Mouse (Mus musculus) cerebellum, postnatal 14 days (tissue): Measurements from ENCODE around the gene Slc7a9.
A peak's percentile ranks its signal among the peaks of the same experiment; 100 is the strongest.

ENCODE experiments used
- DNase-seq, 2 experiments: peaks; one replicate each; pipeline ENCODE4 v3.0.0; 2021; ENCODE audit warnings: mixed read lengths in 2 of 2

Slc7a9 gene

DNA sequence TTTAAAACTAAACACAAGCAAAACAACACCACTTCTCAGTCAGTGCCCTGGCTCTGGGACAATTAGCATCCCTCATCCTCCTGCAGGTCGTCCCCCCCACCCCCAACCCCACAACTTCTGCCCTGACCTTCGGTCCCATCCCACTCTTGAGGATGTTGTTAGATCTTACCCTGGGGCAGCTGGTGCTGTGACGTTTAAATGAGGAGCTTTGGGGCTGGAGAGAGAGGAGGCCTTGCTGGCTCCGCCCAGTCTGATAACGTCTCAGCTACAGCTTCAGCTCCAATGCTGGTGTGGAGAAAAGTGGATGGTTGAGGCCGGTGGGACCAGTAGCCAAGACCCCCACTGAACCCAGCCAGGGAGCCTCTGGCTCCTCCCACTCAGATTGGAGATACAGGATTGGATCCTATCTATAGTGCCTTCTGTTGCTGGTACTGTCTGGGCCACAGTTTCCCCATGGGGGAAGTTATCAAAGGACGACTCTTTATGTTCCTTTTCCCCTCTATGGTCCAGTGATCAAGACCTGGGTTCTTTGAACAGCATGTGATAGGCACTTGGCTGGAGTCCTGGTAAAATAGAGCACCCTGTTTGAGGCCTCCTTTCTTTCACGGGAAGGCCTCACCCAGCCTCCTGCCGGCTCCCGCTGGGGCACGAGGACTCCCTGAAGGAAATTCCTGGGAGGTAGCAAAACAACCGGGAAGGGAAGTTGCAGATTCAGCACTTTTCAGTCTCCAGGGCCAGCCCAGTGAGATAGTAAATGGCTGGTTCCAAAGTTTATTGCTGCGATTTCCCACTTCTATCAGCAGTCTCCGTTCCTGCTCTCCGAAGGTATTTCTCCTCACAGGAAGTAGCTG lies at the start of gene Slc7a9:
Gene Slc7a9, plus strand, starts transcription at position 801 of the 851 bp plus-strand sequence.
- DNase-seq: no peak

DNA sequence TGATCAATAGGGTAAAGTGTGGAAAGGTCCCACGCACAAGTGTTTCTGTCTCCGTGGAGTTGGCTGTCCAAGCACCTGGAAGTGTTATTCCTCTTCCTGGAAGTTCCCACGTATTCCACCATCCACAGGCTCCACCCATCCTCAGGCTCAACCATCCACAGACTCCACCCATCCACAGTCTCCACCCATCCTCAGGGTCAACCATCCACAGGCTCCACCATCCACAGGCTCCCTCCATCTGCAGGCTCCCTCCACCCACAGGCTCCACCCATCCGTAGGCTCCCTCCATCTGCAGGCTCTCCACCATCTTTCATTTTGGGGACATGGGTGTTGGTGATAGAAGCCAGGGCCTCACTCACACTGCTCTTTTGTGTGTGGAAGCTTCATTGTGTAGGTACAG lies 47.4 kb upstream of the Slc7a9 start:
- DNase-seq: no peak

DNA sequence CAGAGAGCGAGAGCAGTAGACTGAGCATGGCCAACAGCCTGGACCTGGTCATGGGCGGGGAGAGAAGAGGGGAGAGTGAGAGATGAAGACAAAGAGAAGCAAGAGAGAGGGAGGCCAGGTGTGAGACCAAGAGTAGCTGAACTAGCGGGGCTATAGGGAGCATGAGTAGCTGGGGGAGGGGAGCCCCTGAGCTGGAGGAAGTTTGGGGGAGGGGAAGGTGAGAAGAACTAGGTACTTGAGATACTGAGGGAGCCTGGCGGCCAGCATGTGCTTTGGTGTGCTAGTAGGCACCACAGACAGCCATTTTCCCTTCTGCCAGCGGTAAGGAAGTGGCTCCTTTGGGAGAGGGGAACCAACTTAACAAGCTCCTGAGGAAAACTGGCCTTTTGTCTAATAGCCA lies 33.4 kb upstream of the Slc7a9 start:
- DNase-seq: no peak

DNA sequence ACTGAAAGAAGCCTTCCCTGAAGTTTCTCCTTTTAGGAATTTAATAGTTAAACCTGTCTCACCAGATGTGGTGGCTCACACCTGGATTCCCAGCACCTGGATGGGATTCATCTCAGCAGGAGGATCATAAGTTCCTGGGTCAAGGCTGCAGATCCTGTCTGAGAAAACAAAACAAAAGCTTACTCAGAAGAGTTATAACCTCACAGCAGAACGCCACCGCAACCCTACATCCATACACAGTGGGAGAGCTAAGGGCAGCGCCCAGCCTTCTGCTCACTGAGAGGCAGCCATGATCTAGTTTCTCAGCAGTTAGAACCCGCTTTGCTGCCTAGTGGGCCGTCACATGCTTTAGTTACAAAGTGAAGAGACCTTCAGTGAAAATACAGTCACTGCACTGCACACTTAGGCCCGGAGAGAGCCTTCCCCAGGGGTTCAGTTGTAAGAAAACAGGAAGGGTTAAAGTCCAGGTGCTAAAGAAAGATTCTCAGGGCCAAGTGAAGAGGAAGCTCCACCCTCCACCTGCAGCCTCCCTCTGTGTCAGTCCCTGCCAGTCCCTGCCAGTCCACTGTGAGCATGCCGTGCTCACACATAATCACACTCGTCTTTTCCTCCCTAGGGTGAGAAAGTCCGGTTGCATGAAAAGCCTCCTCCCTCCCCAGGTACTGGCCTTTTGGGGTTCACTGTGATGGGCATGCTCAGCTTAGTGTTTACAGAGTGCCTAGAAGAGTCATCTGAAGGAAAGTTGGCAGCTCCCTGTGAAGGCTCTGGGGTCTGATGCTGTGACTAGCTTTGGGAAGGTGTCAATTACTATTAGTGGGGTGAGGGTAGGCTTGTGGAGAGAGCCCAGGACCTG lies 32.6 kb upstream of the Slc7a9 start:
- DNase-seq: no peak

DNA sequence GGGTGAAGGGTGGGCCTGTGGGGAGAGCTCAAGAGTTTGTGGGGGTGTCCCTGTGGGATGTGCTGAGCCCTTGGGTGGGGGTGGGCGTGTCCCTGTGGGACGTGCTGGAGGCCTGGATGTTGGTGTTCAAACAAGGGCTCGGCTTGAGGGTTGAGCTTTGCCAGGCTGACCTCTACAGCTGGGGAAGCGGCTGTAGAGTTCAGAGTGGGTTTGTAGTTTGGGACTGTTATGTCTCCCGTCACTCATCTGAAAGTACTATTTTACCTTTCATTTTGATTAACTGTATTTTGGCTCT lies 32.0 kb upstream of the Slc7a9 start:
- DNase-seq: no peak

DNA sequence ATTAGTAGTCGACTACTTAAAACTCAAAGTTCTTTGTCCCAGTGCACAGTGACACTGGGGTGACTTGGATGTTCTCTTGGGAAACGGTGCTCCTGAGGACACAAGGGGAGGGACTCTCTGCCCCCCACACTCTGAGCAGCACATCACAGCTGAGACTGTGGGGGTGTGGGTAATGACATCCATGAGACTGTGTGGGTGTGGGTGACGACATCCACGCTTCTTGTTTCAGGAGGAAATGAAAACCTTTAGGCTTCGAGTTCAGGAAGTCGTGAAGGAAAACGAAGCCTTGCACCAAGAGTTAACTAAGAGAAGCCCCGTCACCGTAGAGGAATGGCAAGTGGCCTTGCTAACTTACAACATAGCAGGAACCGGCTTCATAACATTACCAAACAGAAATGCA lies 25.5 kb upstream of the Slc7a9 start:
- no peak for DNase-seq

DNA sequence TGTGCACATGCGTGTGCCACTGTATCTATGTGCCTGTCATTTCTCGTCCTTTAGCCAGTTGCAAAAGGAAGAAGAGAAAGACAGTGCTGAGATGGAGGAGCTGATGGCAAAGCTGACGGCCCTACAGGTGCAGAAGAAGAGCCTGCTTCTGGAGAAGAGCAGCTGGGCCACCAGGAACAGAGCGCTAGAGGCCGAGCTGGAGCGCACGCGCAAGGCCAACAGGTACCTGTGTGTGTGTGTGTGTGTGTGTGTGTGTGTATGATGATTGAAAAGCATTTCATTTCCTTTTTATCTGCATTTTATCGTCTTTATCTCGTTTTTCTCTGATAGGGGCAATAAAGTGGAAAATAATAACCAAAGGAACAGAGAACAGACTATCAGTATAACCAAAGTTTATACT lies 20.4 kb upstream of the Slc7a9 start:
- no peak for DNase-seq

DNA sequence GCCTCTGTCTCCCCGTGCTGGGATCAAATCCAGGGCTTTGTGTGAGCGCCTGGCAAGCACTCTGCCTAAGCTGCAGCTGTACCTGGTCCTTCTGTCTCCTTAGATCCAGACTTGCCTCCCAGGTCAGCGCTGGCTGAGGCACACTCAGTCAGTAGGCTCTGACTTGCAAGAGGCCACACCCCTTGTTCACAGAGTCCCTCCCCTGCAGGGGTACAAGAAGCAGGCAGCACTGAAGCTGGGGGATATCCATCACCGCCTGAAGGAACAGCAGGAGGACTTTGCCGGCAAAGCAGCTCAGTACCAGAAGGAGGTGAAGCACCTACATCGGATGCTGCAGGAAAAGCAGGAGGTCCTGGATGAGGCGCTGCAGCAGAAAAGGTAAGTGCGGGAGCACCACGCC lies 13.3 kb upstream of the Slc7a9 start:
- DNase-seq: no peak

DNA sequence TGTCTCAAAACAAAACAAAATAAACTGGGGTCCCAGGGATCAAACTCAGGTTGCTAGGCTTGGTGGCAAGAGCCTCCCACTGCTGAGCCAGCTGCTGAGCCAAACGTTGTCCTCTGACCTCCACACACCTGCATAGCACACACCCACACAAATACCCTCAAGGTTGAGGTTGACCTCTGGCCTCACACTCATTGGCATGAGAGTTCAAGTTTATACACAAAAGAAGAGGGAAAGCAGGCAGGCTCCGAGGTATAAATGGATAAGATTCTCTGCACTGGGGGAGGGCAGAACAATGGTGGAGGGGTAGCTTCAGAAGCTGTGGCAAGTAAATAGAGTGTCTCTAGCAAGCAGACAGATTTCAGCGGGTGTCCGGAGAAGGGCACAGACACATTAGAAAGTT lies 1.1 kb upstream of the Slc7a9 start:
- DNase-seq: no peak

DNA sequence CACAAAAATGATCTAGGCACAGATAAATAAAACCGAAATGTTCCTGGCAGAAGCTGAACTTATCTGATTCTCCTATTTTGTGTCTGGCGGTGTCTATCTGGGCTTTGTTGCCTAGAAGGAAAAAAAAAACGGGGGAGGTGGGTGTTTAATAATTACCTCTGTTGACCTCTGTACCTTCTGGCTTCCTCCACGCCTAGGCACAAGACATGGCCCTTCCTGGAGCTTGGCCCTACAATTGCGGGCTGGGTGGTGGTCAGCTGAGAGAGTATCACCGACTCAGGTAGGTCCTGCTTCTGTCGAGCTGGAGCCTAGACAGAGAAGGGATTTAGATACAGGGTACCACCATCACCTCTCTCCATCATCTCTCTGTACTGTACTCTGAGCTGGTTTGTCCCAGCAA lies 271 bp downstream of the Slc7a9 start:
- DNase-seq: no peak

DNA sequence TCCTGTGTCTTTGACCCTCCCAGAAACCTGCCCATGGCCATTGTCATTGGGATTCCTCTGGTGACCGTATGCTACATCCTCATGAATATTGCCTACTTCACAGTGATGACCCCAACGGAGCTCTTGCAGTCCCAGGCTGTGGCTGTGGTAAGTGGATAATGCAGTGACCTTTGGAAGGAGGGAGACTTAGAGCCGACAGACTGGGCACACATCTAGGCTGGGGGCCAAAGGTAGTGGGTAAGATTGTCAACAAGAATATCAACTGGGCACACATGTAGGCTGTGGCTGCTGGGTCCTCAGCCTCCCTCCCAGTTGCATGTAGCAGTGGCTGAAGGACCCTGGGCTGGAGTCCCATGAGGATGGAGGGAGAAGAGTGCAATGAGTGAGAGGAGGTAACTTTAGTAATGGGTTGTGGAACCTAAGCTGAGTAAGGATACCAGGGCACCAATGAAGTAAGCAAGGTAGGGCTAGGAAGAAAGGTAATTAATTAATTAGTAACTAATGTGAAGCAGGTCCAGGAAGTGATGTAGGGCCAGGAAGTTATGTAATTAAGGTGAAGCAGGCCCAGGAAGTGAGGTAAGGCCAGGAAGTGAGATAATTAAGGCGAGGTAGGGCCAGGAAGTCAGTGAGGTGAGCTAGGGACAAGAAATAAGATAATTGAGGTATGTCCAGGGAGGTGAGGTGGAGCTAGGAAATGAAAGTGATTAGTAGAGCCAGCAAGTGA lies 7.7 kb downstream of the Slc7a9 start:
- no peak for DNase-seq

DNA sequence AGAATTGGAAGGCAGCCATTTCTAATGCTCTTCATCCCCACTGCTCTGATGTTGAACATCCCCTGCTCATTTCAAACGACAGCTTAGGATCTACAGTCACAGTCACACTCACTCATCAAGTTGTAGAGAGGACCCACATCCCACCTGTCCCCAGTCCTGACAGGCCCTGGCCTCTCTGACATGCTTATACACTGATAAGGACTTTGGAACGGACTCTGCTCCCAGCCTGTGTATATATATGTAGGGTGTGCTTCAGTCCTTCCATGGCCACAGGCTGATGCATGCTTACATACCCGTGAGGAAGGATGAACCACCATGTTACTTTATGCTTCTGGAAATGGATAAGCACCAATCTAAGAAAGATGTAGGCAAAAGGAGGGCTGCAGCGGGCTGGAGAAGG lies 12.4 kb downstream of the Slc7a9 start:
- no peak for DNase-seq

DNA sequence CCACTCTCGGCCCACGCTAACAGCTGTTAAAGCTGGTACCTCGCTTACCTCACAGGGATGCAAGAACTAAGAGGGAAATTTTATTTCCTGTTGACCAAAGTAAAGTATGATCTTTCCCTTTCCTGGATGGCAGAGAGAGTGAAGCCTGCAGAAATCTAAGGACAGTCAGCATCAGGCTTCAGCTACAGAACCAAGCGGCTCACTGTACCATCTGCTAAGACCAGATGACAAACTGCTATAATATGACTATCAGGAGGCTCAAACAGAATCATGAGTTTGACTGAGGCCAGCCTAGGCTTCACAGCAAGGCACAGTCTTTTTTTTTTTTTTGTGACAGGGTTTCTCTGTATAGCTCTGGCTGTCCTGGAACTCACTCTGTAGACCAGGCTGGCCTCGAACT lies 16.4 kb downstream of the Slc7a9 start:
- no peak for DNase-seq

DNA sequence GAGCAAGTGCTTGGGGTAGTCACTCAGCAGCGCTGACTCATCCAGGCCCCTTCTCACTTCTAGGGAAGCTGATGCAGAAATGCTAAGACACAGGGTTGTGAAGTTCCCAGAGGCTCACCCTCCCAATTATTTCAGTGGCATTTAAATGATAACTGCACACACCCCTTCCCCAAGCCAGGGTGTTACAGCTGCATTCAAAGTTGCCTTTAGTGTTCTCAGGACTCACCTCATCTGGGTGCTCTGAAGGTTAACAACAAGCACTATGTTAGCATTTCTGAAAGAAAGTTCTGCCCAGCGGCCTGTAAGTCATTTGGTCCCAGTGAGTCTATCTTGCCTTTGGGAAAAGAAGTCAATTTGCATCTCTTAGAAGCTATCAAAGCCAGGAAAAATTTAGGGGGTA lies 19.3 kb downstream of the Slc7a9 start:
- no peak for DNase-seq

DNA sequence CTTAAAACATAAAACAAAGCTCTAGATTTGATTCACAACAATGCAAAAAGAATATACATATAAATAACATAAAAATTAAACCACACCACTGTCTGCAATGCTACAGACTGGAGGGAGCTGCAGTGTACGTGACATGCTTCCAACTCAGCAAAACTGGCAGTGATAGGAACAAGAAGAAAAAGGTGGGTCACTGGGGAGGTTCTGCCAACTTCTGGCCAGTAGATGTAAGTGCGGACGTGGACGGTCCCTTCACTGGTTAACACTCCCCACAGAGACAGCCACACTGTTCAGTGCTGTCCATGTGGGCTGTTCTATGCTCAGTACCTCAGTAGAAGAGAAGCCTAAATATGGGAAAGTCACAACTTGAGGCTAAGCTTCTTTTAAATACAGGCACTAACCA lies 22.2 kb downstream of the Slc7a9 start:
- DNase-seq: no peak

DNA sequence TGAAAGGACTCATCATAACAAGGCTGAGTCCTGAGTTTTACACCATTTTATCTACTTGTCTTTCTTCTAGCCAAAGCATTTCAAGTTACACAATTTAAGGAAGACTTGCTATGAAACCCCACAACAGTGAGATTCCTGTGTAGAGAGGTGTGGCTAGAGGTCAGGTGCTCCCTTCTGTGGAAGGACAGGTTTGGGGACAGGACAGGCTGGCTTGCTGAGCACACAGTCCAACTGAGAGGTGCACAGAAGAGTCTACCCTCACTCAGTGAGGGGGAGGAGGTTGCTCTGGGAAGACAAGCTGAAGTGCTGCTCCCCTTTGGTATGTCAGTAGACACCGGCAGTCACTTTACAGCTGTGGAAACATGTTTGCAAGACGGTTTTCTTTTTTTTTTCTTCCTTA lies 27.9 kb downstream of the Slc7a9 start:
- DNase-seq: no peak

DNA sequence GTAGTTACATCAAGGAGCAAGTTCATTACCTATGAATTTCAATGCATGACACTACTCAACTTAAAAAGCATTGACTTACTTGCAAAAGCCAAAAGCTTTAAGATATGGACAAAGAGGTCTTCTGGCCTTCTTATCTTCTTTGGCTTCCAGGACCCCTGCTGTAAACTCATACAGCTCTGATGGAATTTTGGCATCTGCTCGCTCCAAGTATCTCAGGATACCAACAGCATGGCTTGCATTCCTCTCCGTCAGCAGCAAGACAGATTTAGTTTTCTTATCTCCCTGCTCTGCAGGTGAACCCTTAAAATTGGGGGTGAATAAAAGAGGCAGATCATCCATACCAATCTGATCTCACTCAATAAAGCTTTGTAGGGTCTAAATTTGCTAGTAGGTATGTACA lies 36.5 kb downstream of the Slc7a9 start:
- DNase-seq: no peak

DNA sequence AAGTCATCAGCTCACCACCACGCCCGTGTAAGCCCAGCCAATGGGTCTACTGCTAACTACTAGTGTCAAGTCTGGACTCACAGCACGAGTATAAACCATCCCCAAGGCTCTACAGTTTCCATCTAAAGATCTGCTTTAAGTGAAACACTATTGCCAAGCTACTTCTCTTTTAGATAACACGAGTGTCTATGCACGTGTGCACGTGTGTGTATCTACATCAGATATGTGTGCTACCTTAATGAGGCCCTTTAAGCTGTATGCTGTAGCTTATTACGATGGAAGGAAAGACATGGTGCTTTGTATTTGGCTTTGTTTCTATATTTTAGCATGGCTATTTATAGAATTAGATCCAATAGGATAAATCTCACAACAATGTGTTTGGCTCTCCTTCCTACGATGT lies 38.0 kb downstream of the Slc7a9 start:
- DNase-seq: no peak

DNA sequence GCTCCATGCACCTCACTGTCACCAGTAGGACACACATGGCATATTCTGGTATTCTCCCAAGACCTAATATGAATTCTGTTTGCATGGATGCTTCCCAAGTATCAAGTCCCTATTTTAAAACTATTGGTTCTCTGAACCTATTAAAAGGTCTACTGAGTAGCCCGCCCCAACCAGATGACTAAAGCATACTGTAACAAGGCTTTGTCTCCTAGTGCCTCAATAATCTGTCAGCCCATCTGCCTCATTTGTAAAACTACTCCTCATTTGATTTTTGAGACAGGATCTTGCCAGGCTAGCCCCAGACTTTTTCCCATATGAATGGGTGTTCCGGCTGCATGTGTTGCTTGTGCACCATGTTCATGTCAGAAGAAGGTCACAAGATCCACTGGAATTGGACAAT lies 41.6 kb downstream of the Slc7a9 start:
- DNase-seq: no peak

DNA sequence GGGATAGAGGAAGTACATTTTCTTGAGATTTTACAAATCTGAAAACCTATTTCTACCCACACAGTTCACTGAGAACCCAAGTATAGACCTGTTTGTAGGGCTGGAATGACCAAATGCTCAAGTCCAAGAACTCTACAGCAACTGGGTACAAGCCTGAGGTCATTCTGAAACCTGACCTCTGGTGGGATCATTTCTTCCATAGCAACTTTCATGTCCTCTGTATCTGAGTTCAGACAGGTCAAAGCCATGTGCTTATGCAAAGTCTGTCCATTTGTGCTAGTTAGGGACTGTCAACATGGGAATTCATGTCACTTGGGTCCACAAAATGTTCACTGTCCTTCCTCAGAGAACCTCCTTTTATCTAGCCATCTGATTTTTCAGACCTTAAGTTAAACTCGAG lies 42.4 kb downstream of the Slc7a9 start:
- DNase-seq: no peak

DNA sequence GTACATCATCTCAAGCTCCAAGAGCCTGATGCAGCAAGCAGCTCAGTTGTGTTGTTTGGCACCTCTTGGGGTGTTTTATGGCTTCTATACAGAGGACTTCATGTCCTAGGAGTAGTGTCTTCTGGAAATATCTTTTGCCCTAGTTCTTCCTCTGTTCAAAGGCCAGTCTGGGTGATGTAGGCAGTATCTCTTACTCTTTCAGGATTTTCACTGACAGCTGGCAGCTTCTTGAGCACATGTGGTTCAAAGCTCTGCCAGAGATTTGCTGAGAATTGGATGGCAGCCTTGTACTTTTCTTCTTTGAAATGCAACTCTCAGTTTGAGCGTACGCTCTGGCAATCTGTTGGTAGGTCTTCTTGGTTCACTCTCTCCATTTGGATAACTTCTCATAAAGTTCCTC lies 48.9 kb downstream of the Slc7a9 start:
- DNase-seq: no peak

DNA sequence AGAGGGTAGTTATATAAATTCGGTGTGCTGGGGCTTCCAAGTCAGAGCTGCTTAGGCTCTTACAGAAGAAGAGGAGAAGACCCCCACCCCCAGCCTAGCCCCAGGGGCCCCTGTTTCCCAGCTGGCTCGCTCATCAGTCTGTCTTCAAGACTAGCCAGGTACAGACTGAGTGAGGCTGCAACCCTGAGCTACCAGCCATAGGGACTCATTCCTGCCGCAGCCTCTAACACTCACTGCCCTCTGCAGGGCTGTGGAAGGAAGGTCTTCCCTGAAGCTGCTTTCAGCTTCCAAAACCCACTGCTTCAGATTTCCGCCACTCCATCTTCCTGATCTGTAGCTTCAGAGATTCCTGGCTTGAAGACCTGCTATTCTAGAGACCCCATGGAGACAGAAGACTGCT lies 53.4 kb downstream of the Slc7a9 start:
- DNase-seq: peak; percentile 18 to 39
